Mouse (Mus musculus) A20 (cell line): ENCODE data around the gene Gsto1.
A peak's percentile ranks its signal among the peaks of the same experiment; 100 is the strongest.
"Not testable (repeated sequence)": the region's sequence is repeated elsewhere in the genome, so short reads cannot be mapped to it uniquely, and the experiment has no call there.

Experiments
- DNase-seq: peaks from one replicate; pipeline ENCODE4 v3.0.0-alpha.2; 2011; ENCODE audit warnings: low read depth, low spot score

Gene Gsto1

DNA sequence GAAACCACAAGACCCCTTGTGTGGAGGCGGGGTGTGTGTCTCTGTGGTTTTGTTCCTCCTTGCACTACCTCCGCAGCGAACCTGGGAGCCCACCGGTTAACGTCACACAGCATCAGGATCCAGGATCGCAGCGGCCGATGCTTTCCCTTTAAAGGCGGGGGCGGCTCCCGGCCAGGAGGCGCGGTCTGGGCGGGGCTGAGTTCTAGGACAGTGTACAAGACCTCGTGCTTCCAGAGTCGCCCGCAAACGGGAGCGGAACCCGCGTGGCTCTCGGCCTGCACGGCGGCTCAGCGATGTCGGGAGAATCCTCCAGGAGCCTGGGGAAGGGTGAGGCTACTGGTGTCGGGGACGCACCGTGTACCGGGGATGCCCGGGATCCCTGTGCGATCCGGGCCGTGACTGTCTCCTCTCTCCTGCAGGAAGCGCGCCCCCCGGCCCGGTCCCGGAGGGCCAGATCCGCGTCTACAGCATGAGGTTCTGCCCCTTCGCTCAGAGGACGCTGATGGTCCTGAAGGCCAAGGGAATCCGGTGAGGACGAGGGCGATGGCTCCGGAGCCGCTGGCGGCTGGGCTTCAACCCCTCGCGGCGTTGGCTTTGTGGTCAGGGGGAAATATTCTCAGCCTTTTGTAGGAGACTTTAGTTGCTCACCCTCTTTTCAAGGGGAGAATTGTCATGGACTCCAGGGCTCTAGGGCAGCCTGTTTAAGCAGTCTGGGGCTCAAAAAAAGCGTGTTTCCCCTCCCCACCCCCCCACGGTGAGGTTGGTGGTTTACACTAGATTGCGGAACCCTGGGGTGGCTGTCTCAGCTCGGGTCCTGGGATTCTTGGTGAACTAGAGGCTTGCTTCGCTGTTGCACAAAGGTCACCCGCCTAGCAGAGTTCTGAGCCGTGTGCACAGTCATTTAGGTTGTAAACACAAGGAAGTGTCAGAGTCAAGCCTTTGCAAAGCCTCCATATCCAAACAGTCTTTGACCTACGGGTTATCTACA is at the start of gene Gsto1:
TSS of gene Gsto1 (plus strand) at position 175 of the 988 bp plus-strand sequence.
- peak; percentile 82 for DNase-seq

DNA sequence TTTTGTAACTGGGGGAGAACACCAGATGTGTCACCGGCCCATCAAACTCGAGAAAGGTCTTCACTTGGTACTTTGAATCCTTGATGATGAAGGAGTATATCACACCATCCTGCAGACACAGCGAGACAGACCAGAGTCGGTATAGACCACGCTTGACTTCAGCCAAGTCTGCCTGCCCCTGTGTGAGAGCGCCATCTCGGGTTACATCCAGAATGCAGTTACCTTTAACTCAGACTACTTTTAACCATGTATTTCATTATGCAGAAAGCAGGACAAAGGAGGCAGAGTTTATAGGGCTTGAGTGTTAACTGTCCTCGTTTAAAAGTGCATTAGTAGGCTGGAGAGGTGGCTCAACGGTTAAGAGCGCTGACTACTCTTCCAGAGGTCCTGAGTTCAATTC is 42.7 kb upstream of the Gsto1 start:
- peak; percentile 46 for DNase-seq

DNA sequence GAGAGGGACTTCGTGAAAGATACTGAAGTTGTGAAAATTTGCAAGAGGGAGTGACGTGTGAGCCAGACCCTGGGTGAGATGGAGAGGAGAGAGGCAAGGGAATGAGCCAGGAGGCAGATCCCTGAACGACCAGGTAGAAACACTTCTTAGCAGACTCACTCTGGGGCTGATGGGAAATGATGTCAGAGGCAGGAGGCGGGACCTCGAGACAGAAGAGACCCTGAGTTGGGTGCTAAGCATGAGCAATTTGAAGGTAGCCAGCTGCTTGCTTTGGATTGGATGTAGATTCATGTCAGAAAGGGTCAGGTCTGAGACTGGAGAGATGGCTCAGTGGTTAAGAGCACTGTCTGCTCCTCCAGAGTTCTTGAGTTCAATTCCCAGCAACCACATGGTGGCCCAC is 40.0 kb upstream of the Gsto1 start:
- no peak for DNase-seq

DNA sequence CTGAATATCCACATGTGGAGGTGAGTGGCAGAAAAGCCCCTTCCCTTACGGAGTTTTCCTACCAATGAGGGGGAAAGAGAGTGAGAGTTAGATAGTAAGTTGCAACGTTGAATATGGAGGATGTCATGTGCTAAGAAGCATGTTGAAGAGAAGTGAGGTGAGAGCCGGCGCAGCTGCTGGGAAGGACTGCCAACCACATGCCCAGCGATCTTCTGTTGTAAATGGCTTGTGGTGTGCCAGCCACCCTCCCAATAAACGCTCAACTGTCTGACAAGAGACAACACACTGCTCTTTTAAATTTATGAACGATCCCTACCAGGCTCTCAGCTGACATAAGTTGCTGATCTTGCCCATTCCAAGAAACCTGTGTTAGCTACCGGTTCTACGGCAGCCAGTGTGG is 37.1 kb upstream of the Gsto1 start:
- no peak for DNase-seq

DNA sequence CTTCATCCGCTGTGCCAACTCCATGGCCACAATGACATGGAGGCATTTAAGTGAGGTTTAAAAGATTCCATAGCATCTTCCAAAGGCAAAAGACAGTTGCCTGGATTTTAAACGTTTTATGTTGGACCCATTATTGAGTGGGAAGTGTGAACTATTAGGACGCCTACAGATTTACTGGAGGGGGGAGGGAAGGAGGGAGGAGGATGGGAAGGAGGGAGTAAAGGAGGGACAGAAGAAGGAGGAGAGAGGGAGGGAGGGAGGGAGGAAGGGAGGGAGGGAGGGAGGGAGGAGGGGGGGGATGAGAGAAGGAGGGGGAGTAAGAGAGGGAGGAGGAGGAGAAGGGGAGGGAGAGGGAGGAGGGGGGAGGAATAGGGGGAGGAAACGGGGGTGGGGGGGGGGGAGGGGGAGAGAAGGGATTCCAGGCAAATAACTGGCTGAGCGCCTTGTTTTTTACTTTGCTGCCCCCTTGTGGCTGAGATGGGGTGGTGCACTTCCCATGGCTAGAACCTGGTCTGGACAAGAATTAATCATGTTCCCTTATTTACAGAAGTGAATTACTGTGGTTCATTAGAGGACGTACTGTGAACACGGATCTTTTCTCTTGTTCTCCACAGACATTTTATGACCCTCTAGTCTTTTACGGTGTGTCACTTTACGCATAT is 33.8 kb upstream of the Gsto1 start:
- DNase-seq = peak; percentile 65

DNA sequence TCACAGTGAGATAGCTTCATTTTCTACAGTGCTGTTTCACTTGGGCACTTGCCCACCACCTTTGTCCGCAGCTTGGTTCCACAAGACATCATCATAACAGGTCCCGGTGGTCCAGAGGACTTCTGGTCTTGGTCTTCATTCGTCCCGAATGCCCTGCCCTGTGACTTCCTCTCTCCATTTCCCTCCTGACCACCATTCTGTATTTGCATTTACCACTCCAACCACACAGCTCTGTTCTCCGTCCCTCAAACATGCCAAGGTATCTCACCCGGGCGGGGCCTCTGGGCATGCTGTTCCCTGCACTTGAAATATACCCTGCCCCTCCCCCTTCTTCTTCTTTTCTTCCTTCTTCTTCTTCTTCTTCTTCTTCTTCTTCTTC is 33.3 kb upstream of the Gsto1 start:
- DNase-seq = no peak

DNA sequence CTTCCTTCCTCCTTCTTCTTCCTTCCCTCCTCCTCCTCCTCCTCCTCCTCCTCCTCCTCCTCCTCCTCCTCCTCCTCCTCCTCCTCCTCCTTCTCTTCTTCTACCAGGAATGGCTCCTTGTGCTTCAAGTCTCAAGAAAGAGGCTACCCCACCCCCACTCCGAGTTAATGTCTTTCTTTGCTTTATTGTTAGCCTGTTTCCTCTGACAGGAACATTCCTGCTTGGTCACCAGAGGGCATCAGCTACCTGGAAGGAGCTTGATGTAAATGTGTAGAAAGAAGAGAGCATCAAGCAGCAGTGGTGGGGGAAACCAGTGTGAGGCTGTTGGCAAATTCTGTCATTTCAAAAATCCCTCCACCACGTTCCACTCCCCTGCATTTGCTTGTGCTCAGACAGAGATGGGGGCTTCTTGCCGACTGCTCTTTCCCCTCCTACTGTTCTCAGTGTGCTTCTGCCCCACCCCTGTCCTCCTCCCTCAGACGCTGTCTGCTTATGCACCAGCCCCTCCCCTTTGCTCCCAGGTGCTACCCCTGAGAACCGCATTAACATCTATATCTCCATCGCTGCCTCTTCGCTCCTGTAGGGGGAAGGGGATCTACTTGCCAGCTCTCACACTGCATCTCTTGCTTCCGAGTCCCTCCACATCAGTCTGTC is 32.5 kb upstream of the Gsto1 start:
- no peak for DNase-seq

DNA sequence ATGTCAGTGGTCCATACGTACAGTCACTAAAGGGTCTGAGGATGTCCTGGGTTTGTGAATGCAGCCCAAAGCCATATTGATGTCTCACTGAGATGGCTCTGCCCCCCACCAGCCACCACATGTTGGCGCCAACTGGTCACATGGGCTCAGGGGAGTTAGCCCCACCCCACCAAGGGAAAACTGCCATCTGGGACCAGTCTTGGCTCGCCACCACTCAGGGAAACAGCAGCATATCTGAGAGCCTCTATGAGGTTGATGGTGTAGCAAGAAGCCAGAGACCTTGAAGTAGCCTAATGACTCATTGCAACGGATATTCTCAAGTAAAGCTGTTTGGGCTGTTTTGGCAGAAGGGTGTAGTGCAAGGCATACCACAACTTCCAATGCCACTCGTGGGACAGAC is 30.7 kb upstream of the Gsto1 start:
- DNase-seq = no peak

DNA sequence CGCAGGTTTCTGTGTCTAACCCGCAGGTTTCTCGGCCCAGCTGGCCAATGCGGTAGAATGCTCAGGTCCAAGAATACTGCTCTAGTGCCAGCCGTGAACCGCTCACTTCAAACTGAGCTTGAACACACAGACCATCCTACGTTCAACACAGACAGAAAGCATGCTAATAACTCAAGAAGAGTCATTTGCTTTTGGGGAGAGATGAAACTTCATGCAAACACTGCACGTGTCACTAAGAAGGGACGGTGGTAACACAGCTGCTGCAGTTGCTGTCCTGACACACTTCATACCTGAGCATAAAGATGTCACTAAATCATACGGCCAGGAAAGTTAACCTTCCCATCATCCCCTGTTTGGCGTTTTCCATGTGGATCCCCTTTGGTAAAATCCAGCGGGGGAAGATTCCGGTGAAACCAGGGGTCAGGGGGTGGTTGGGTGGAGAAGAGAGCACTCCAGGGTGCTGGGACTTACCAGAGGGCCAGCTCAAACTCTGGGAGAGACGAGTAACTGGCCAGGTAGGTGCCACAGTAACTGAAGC is 24.8 kb upstream of the Gsto1 start:
- DNase-seq = no peak

DNA sequence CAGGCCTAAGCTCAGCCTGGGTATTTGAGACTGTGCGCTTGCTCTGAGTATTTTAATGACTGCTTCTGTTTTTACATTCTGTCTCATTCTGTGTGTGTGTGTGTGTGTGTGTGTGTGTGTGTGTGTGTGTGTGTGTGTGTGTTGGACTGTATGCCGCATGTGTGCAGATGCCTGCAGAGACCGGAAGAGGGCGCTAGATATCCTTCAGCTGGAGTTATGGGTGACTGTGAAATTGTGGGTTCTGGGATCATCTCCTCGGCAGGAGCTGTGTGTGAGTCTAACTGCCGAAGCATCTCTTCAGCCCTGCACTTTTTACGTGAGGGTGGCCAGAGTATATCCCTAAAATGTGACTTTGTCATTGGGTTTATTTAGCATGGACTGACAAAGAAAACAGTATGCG is 23.7 kb upstream of the Gsto1 start:
- DNase-seq = no peak

DNA sequence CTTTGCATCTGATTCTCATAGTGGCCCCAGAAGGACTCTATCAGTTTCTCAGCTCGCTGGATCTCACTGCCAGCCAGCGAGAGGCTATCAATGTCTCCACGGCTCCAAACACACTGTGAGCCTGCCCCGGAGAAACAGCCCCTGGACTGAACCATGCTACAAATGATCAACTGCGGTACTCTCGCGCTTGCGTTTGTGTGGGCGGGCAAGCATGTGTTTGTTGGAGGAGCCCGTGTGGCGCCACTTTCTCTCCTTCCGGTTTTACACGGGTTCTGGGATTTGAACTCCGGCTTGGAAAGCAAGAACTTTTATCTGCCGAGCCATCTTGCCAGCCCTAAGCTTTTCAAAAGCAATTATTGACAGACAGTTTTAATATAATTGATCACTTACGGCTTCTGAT is 22.5 kb upstream of the Gsto1 start:
- no peak for DNase-seq

DNA sequence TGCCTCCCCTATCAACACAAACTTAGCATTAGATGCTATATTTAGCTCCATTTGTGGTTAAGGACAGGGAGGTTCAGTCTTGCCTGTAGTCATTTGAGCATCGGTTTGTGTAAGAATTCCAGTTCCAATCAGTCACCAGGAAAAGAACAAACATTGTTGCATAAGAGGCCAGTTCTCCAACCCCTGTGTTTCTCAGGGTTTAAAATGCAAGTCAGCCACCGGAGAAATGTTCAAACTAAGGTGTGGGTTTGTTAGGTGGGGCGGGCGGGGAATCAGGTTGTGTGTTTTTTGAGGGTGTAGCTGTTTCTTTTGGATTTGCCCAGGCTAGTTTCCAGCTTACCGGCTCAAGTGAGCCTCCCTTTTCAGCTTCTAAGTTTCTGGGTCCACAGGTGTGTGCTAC is 20.2 kb upstream of the Gsto1 start:
- no peak for DNase-seq

DNA sequence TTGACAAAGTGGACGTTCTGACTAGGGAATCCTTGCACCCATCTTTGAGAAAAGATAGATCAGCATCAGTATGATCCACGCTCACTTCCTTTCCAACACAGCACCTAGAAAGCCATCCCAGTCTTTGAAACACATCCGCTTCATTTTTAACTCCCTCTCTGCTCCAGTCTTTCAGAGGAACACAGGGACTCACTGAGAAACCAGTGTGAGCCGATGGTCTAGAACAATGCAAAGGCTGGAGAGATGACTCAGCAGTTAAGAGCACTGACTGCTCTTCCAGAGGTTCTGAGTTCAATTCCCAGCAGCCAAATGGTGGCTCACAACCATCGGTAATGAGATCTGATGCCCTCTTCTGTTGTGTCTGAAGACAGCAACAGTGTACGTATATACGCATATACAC is 19.0 kb upstream of the Gsto1 start:
- no peak for DNase-seq

DNA sequence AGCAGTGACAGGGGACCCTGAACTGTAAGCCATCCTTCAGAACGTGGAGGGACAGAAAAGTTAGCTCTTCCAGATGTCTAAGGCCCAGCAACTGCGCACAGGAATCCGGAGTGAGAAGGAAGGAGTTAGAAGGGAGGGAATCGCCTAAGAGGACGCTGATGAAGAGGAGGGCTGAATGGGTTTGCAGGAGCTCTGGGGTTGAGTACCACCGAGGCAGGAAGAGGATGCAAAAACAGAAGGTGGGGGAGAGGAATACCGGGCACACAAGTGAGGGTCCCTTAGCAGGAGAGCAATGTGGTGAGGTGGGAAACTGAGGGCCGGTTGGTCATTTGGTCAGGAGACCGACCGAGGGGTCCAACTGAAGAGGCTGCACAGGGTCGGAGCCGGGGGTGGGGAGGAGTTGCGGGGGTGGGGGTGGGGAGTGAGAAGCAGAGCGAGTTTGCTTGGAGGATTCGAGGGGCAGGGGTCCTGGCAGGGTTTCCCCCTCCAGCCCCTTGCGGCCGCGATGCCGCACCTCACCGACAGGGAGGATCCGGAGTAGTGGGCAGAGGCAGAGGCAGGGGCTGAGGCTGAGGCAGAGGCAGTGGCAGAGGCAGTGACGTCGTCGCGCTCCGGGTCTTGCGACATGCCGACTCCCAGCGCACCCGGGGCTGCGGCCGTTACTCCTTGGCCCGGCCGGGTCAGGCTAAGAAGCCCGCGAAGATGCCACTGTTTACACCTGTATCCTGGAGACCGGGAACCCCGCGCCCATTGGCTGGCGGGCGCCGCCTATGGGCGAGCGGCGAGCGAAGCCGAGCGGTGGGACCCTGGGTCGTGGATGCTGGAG is 17.9 kb upstream of the Gsto1 start:
- peak; percentile 72 for DNase-seq

DNA sequence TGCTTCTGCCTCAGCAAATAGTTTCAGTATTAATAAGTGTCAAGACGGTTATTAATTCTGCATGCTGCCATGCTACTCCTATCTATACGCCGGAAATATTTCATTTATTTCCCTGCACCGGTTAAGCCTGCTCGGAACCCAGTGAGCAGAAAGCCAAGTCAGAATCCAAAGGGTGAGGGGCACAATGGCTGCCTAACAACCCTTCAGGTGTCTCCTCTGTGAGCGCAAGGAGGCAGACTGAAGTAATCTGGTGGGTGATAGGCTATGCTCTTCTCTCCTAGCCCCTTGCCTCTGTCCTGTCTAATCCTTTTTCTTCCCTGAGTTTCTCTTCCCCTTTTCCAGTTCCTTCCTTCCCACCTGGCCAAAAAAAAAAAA is 17.3 kb upstream of the Gsto1 start:
- no peak for DNase-seq

DNA sequence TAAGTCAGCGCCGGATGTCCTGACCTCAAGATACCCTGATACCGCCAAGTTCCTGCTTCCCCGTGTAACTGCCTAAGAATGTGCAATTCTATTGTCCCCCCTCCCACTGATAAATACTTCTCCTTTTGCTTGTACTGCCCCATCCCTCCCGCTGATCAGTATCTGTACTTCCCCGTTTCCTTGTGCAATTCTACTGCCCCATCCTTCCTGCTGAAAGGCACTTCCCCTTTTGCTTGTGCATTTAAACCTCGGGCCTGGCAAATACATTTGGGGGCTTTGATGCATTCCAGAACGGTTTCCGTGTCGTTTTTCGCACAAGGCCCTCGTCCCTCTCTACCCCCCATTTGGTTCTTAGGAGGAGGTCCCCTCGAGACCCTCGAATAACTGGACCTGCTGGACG is 13.5 kb upstream of the Gsto1 start:
- not testable (repeated sequence) for DNase-seq

DNA sequence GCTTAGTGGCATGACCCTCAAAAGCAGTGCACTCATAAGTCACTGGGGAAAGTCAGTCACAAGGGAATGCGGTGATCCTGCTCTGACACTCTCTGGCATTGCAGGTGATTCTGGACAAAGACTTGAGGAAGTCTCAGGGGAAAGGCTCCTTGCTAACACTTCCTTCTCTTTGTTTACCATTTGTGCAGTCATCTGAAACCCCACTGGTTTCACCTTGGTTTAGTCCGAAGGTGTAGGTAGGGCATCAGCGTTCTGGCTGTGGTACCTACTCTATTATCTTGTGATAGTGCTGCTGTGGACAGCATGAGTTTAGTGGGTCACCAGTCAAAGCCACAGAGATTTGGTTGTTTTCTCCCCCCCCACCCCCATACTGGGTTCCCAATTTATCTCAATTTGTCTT is 5.0 kb upstream of the Gsto1 start:
- peak; percentile 31 for DNase-seq

DNA sequence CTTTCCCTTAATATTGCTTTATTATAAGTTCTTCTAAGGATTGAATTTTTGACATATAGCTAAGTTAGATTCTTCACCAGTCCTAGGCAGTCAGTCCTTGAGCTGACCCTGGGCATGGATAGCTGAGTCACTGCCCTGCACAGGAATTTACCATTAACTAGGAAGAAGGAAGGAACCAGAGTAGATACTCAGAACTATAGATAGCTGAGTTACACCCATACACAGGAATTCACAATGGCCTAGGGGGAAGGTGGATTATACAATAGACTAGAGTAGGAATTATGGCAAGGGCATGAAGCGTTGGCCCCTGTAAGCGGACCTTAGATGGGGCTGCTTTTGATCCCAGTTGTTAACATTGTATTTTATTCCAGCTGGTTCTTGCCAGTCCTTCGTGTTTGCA is 2.6 kb upstream of the Gsto1 start:
- DNase-seq = not testable (repeated sequence)

DNA sequence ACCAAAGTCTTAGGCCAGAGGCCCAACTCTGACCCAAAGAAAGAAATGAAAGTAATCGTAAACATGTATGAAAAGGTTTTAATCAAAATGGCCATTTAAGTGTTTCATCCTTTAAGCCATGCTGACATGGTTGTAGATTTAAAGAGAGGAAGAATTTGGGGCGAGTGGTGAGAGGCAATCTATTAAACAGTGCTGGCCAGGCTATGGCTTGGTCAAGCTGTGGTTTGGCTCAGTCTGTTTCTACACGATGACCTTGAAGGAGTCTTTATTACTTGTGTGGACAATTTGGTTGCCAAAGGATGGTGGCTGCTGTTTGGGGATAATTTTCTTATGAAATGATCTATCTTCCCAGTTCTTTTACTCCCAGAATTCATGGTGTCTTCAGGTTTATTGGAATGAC is 1.7 kb upstream of the Gsto1 start:
- DNase-seq = no peak

DNA sequence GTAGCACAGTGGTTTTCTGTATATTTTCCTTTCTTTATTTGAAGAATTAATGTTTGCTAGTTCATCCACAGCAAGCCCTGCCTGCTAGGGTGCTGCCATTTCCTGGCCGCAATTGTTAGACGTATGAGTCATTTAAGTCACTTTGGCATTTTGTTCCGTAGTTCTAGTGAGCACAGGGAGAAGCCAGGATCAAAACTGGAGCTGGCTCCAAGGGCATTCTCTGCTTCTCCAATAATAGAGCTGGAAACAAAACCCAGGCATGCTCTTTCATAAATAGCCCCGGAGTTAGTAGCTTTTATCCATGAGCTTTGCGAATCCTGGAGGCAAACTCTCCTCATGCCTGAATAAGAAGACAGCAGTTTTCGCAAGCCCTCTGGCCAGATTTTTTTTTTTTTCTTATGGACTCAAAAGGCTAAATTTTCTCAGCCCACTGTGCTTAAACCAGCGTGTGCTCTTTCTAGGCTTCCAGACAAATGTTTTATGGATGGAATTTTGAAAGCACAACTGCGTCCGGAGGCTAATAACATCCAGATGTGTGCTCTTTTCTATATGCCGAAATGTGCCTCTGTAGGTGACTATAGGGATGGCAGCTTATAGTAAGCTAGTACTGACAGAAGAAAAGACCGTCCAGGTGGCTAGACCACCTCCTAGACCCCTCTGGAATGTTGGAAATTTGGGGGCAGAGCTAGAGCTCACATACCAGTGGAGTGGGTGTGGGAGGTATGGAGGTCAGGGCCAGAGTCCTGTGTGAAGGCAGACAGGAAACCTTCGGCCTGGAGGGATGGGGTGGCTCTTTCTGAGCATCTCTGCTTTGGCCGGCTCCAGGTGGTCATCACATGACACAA is 597 bp upstream of the Gsto1 start:
- DNase-seq = no peak
